ENCODE assay signal across 7 mouse cellular contexts in the genomic region with DNA sequence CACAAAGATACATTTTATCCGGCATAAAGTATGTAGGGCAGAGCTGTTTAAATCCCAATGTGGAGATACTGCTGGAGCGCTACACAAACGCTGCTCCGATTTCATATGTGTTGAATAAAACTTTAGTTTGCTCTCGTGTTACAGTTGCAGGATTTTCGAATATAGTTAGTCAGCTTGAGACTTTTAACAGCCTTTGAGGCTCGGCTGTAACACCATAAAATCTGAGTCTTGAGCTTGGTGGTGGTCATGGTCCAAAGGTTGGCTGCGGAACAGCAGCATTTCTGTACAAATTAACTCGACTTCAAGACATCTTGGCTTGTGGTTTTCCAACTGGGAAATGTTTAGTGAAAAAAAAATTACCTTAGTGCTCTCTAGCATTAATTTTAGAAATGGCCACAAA. TPM values are rescaled to one million over a fixed set of nuclear protein-coding genes. Genes with fewer than 3 reads are reported as not detected.
DNase-seq lines count a peak whose midpoint lies in the region; ATAC-seq and TF ChIP-seq lines count a peak whose summit lies in the region.

No protein-coding gene starts in this region.

- peak; percentile 25 for DNase-seq in NIH3T3 (ENCODE audit: low read depth)
- no peak for DNase-seq in embryonic facial prominence, embryonic 11.5 days (ENCODE audit: low spot score)
- DNase-seq in liver, postnatal 0 days = no peak
- DNase-seq in c-Kit-positive CD71-positive TER-119-positive erythroid progenitor cells, embryonic 14.5 days (ENCODE audit: low spot score) = no peak
- no peak for DNase-seq in natural killer cell, adult 2 months (ENCODE audit: low spot score in 2 of 2)
- DNase-seq in lung, postnatal 14 days = no peak

- peak overlapping the region; percentile 27 for H3K4me2 ChIP-seq in embryonic facial prominence, embryonic 11.5 days (ENCODE audit: low read depth, low read length)
- peak overlapping the region; percentile 81 for H3K4me2 ChIP-seq in intestine, embryonic 15.5 days (replicated peaks)
- H3K4me2 ChIP-seq in liver, postnatal 0 days (ENCODE audit: low read depth, low read length) = peak overlapping the region; percentile 84

- H3K27ac ChIP-seq in embryonic facial prominence, embryonic 11.5 days (replicated peaks; ENCODE audit: low read depth, low read length) = no peak overlapping the region
- peak overlapping the region; percentile 72 for H3K27ac ChIP-seq in intestine, embryonic 15.5 days
- H3K27ac ChIP-seq in liver, postnatal 0 days (ENCODE audit: low read depth) = peak overlapping the region; percentile 92

- no peak for ATAC-seq in embryonic facial prominence, embryonic 11.5 days (replicated peaks; ENCODE audit: insufficient number of reproducible peaks, low FRiP score, low TSS enrichment, low read depth)
- no peak for ATAC-seq in intestine, embryonic 15.5 days
- ATAC-seq in liver, postnatal 0 days = no peak

- H3K27me3 ChIP-seq in embryonic facial prominence, embryonic 11.5 days (ENCODE audit: control insufficient read depth, insufficient read depth, low read length) = no peaks in the 10 kb centered on the region
- H3K27me3 ChIP-seq in intestine, embryonic 15.5 days (replicated peaks) = no peaks in the 10 kb centered on the region
- no peaks in the 10 kb centered on the region for H3K27me3 ChIP-seq in liver, postnatal 0 days (ENCODE audit: insufficient read depth, low read length)

- TF ChIP-seq EP300 in liver, postnatal 0 days (IDR thresholded peaks at IDR 0.05; ENCODE audit: low read depth) = no peak

- no peaks in the 10 kb centered on the region for H3K4me1 ChIP-seq in embryonic facial prominence, embryonic 11.5 days (ENCODE audit: control insufficient read depth, insufficient read depth, low read length)
- peaks cover 7% of the 10 kb centered on the region for H3K4me1 ChIP-seq in intestine, embryonic 15.5 days (replicated peaks)
- peaks cover 3% of the 10 kb centered on the region for H3K4me1 ChIP-seq in liver, postnatal 0 days (ENCODE audit: insufficient read depth)

- H3K9ac ChIP-seq in embryonic facial prominence, embryonic 11.5 days (replicated peaks; ENCODE audit: low read length) = no peak overlapping the region
- peak overlapping the region; percentile 37; the same call in 1 of the 2 replicates for H3K9ac ChIP-seq in intestine, embryonic 15.5 days
- H3K9ac ChIP-seq in liver, postnatal 0 days (replicated peaks) = 0 out of 2 replicates have a peak overlapping the region, but pooled peaks have one; percentile 27

- peak overlapping the region; percentile 10; the same call in 1 of the 2 replicates for H3K4me3 ChIP-seq in embryonic facial prominence, embryonic 11.5 days (ENCODE audit: low read depth, low read length)
- H3K4me3 ChIP-seq in intestine, embryonic 15.5 days (replicated peaks) = peak overlapping the region; percentile 88
- peak overlapping the region; percentile 74 for H3K4me3 ChIP-seq in liver, postnatal 0 days (ENCODE audit: low read depth, low read length)

- 54% methylated on average over 9 of the region's 9 CpGs for WGBS in embryonic facial prominence, embryonic 11.5 days
- 12% methylated on average over 9 of the region's 9 CpGs for WGBS in intestine, embryonic 15.5 days
- WGBS in liver, postnatal 0 days (ENCODE audit: insufficient replicate concordance) = 28% methylated on average over 9 of the region's 9 CpGs

- H3K9me3 ChIP-seq in embryonic facial prominence, embryonic 11.5 days (replicated peaks; ENCODE audit: control insufficient read depth, low read length) = no peaks in the 10 kb centered on the region
- no peaks in the 10 kb centered on the region for H3K9me3 ChIP-seq in intestine, embryonic 15.5 days
- H3K9me3 ChIP-seq in liver, postnatal 0 days (ENCODE audit: low read length) = no peaks in the 10 kb centered on the region

- no peak for TF ChIP-seq CTCF in liver, postnatal 0 days (IDR thresholded peaks at IDR 0.05; ENCODE audit: low read depth)

- H3K36me3 ChIP-seq in embryonic facial prominence, embryonic 11.5 days (replicated peaks; ENCODE audit: control insufficient read depth, insufficient read depth, low read depth, low read length) = no peaks in the 10 kb centered on the region
- H3K36me3 ChIP-seq in intestine, embryonic 15.5 days = no peaks in the 10 kb centered on the region
- H3K36me3 ChIP-seq in liver, postnatal 0 days (replicated peaks; ENCODE audit: insufficient read depth, low read length) = no peaks in the 10 kb centered on the region

RNA-seq across cellular contexts. Expression of gene Myo6, which starts 0.9 kb away (rescaled TPM):
- polyA plus RNA-seq in embryonic facial prominence, embryonic 11.5 days (2014; fragmentation: Nextera tagmentation; extraction: Ambion mirVana) = 12.1 and 15.2 TPM in 2 replicates
- 64.7 and 71.9 TPM in 2 replicates for polyA plus RNA-seq in intestine, embryonic 15.5 days (2015; fragmentation: Nextera tagmentation; extraction: Ambion mirVana)
- polyA plus RNA-seq in liver, postnatal 0 days (2015; fragmentation: Nextera tagmentation; extraction: Ambion mirVana) = 3.2 and 4.4 TPM in 2 replicates

Comparison
In these comparisons a context has a peak if more than half of its experiments do, and no peak if none do; other contexts are left out.
1. H3K4me2 ChIP-seq: peak in every context shown above with its lines; median percentile 84 in liver, postnatal 0 days; 81 in intestine, embryonic 15.5 days; 27 in embryonic facial prominence, embryonic 11.5 days.
2. H3K4me3 ChIP-seq: peak in every context shown above with its lines; median percentile 88 in intestine, embryonic 15.5 days; 74 in liver, postnatal 0 days; 10 in embryonic facial prominence, embryonic 11.5 days.